Mouse (Mus musculus): ENCODE measurements around the gene Slc7a7. TPM values are rescaled to one million over a fixed set of nuclear protein-coding genes. Genes with fewer than 3 reads are reported as not detected.

Gene Slc7a7
- total and polyA plus RNA-seq, 3 experiments: 20.1 to 65.6 TPM; not detected in 1

GRCm38 (mm10) chr14:54360577-54361340 is 56.8 kb downstream of the Slc7a7 start, which contains the start of gene Oxa1l:
Oxa1l (plus strand) TSS chr14:54360834.
- no peaks in the 10 kb centered on the region for H3K27me3 ChIP-seq (ENCODE audit: control insufficient read depth in 1 of 2, insufficient read depth in 2 of 2, low read length in 2 of 2)
- H3K36me3 ChIP-seq (ENCODE audit: control insufficient read depth in 1 of 2, insufficient read depth in 2 of 2, low read length in 2 of 2): peaks cover 2 to 5% of the 10 kb centered on the region in 2 experiments; a peak in 3 of 4 replicates
- TF ChIP-seq MXI1 (IDR thresholded peaks at IDR 0.05; ENCODE audit: low read depth, low read length) (peak; percentile 64), SIN3A (IDR thresholded peaks at IDR 0.05; ENCODE audit: low read length) (peak; percentile 78), NELFE (IDR thresholded peaks at IDR 0.05; ENCODE audit: low read depth, low read length) (peak; percentile 87), GATA1 (IDR thresholded peaks at IDR 0.05; ENCODE audit: low read depth, low read length) (peak; percentile 37; the same call in 1 of the 2 replicates), ELF1 (IDR thresholded peaks at IDR 0.05; ENCODE audit: low read depth, low read length) (peak; percentile 64), POLR2A (IDR thresholded peaks at IDR 0.05; ENCODE audit: control insufficient read depth in 1 of 2, insufficient read depth in 1 of 2, low read depth in 1 of 2, low read length in 2 of 2, poor library complexity in 1 of 2) (peak; percentile 79 to 87), ZMIZ1 (IDR thresholded peaks at IDR 0.05; ENCODE audit: low read depth, low read length) (0 out of 2 replicates have a peak, but pooled peaks have one; percentile 63), USF2 (IDR thresholded peaks at IDR 0.05; ENCODE audit: borderline replicate concordance in 1 of 2, insufficient read depth in 1 of 2, low read depth in 1 of 2, low read length in 2 of 2) (no peak), USF1 (IDR thresholded peaks at IDR 0.05; ENCODE audit: low read depth, low read length) (peak; percentile 37; the same call in 1 of the 2 replicates), ETS1 (IDR thresholded peaks at IDR 0.05; ENCODE audit: low read depth, low read length) (peak; percentile 63; the same call in 1 of the 2 replicates), MAFK (IDR thresholded peaks at IDR 0.05; ENCODE audit: borderline replicate concordance, low read depth, low read length) (no peak), KAT2A (conservative IDR thresholded peaks at IDR 0.05; ENCODE audit: low read depth, low read length) (peak; percentile 80), ZNF384 (IDR thresholded peaks at IDR 0.05; ENCODE audit: low read depth, low read length) (peak; percentile 81), JUND (IDR thresholded peaks at IDR 0.05; ENCODE audit: low read depth, low read length) (no peak), TCF12 (IDR thresholded peaks at IDR 0.05; ENCODE audit: low read depth, low read length) (peak; percentile 68; the same call in 1 of the 2 replicates), MYB (IDR thresholded peaks at IDR 0.05; ENCODE audit: low read depth, low read length) (no peak), CTCF (IDR thresholded peaks at IDR 0.05 in 2 of 3, conservative IDR thresholded peaks at IDR 0.05 in 1 of 3; ENCODE audit: control insufficient read depth in 1 of 3, insufficient read depth in 1 of 3, low read depth in 2 of 3, low read length in 3 of 3, poor library complexity in 1 of 3, severe bottlenecking in 1 of 3) (peak in 2 of 3 experiments; percentile 25 to 45; a peak in 3 of 6 replicates), NRF1 (IDR thresholded peaks at IDR 0.05; ENCODE audit: insufficient read depth, low read depth, low read length, poor library complexity, severe bottlenecking) (peak; percentile 89), SMC3 (IDR thresholded peaks at IDR 0.05; ENCODE audit: low read depth, low read length) (no peak), E2F4 (IDR thresholded peaks at IDR 0.05; ENCODE audit: borderline replicate concordance, low read depth, low read length) (no peak), TBP (IDR thresholded peaks at IDR 0.05; ENCODE audit: low read depth, low read length) (peak; percentile 89), BHLHE40 (IDR thresholded peaks at IDR 0.05; ENCODE audit: borderline replicate concordance, low read depth, low read length) (peak; percentile 67; the same call in 1 of the 2 replicates), POLR2AphosphoS2 (IDR thresholded peaks at IDR 0.05; ENCODE audit: low read length) (peak; percentile 85; the same call in 1 of the 2 replicates), GABPA (IDR thresholded peaks at IDR 0.05; ENCODE audit: low read depth, low read length) (no peak), HCFC1 (IDR thresholded peaks at IDR 0.05; ENCODE audit: low read depth, low read length) (peak; percentile 95), POLR2AphosphoS5 (IDR thresholded peaks at IDR 0.05; ENCODE audit: borderline replicate concordance, low read depth, low read length) (no peak)
- peak within 1 kb of the TSS; percentile 58 for H3K27ac ChIP-seq (ENCODE audit: control insufficient read depth, low read depth, low read length)
- H3K9me3 ChIP-seq (replicated peaks; ENCODE audit: insufficient read depth, low read length): no peaks in the 10 kb centered on the region
- peaks cover 0 to 4% of the 10 kb centered on the region in 2 experiments; a peak in 1 of 4 replicates for H3K4me1 ChIP-seq (ENCODE audit: control insufficient read depth in 1 of 2, insufficient read depth in 2 of 2, low read length in 2 of 2)
- DNase-seq (ENCODE audit: low read depth, low spot score): peak; percentile 97
- H3K79me2 ChIP-seq (ENCODE audit: control insufficient read depth, insufficient read depth, low read length, poor library complexity): peaks cover 16% of the 10 kb centered on the region
- peak within 1 kb of the TSS; percentile 99 for H3K9ac ChIP-seq (ENCODE audit: control insufficient read depth, low read depth, low read length, poor library complexity, severe bottlenecking)
- peak within 1 kb of the TSS; percentile 78 to 95 for H3K4me3 ChIP-seq (ENCODE audit: control insufficient read depth in 1 of 2, insufficient read depth in 1 of 2, low read depth in 2 of 2, low read length in 2 of 2)
